Comparison of ENCODE assay signal across 8 mouse cellular contexts in genomic region chr13:112463868-112464625, GRCm38 (mm10). TPM values are rescaled to one million over a fixed set of nuclear protein-coding genes. Genes with fewer than 3 reads are reported as not detected.
DNase-seq lines count a peak whose midpoint lies in the region; ATAC-seq lines count a peak whose summit lies in the region.

Il6st (plus strand) TSS chr13:112464070.

- peak within 1 kb of the TSS; percentile 83 for H3K4me2 ChIP-seq in hindbrain, embryonic 15.5 days

- no peaks in the 10 kb centered on the region for H3K36me3 ChIP-seq in hindbrain, embryonic 15.5 days

- peak within 1 kb of the TSS; percentile 86 for H3K27ac ChIP-seq in hindbrain, embryonic 15.5 days (replicated peaks)

- H3K9ac ChIP-seq in hindbrain, embryonic 15.5 days, result peak within 1 kb of the TSS; percentile 94

- H3K27me3 ChIP-seq in hindbrain, embryonic 15.5 days, result no peaks in the 10 kb centered on the region

- peaks cover 20% of the 10 kb centered on the region for H3K4me1 ChIP-seq in hindbrain, embryonic 15.5 days (replicated peaks)

- H3K9me3 ChIP-seq in hindbrain, embryonic 15.5 days, result no peaks in the 10 kb centered on the region

- peak within 1 kb of the TSS; percentile 98 for H3K4me3 ChIP-seq in hindbrain, embryonic 15.5 days

- ATAC-seq in hindbrain, embryonic 15.5 days (ENCODE audit: low FRiP score, low read depth), result peak; percentile 100

- DNase-seq in R1 (ENCODE audit: low read depth, low spot score), result peak; percentile 92
- DNase-seq in cerebellum, postnatal 25 days, result peak; percentile 97 to 99
- DNase-seq in frontal cortex, postnatal 36 days (ENCODE audit: low spot score in 2 of 2), result peak; percentile 93
- peak; percentile 90 for DNase-seq in left cerebral cortex, adult 11 months (ENCODE audit: low spot score)
- peak; percentile 98 for DNase-seq in lung, postnatal 4 days
- peak; percentile 95 for DNase-seq in retina, postnatal 7 days (ENCODE audit: low read depth, low spot score)
- DNase-seq in urinary bladder, adult 2 months (ENCODE audit: low spot score), result peak; percentile 95

- whole genome bisulfite sequencing in hindbrain, embryonic 15.5 days, result under 1% methylated on average over 83 of the region's 85 CpGs

RNA-seq across cellular contexts. Expression of gene Il6st, which starts in this region (rescaled TPM):
- 24.8 and 26.2 TPM in 2 replicates for polyA plus RNA-seq in hindbrain, embryonic 15.5 days (2015; fragmentation: Nextera tagmentation; extraction: Ambion mirVana)
- polyA plus RNA-seq in urinary bladder, adult 2 months (2012; rRNA removed), result 111 and 192 TPM in 2 replicates

Comparison
In these comparisons a context has a peak if more than half of its experiments do, and no peak if none do; other contexts are left out.
1. Peak in every context shown above with its lines: DNase-seq, ATAC-seq, H3K4me3 ChIP-seq and H3K27ac ChIP-seq.